Mouse (Mus musculus) brain, embryonic 18.5 days (tissue): Measurements from ENCODE around the gene Sgcb.

Source experiments
- DNase-seq: peaks from one replicate; pipeline ENCODE4 v3.0.0-alpha.2; 2012; ENCODE audit warnings: low read depth, low spot score

Sgcb gene

GRCm38 (mm10) chr5:73647261-73647900, at the start of gene Sgcb:
Gene Sgcb, minus strand, starts transcription at chr5:73647790.
- DNase-seq, result no peak

GRCm38 (mm10) chr5:73694254-73695015, 46.8 kb upstream of the Sgcb start:
- DNase-seq, result no peak

GRCm38 (mm10) chr5:73693778-73694177, 46.2 kb upstream of the Sgcb start:
- no peak for DNase-seq

- no peak for DNase-seq
These were observed 44.3 kb upstream of the Sgcb start for GRCm38 (mm10) chr5:73691723-73692520.

- DNase-seq, result no peak
These were observed 42.6 kb upstream of the Sgcb start for GRCm38 (mm10) chr5:73690146-73690545.

- DNase-seq, result no peak
These were observed 41.0 kb upstream of the Sgcb start for GRCm38 (mm10) chr5:73688576-73688975.

GRCm38 (mm10) chr5:73686149-73686548, 38.6 kb upstream of the Sgcb start:
- DNase-seq, result peak; percentile 34

- no peak for DNase-seq
These were observed 36.3 kb upstream of the Sgcb start for GRCm38 (mm10) chr5:73683706-73684409.

- no peak for DNase-seq
These were observed 35.6 kb upstream of the Sgcb start for GRCm38 (mm10) chr5:73683221-73683620.

GRCm38 (mm10) chr5:73676626-73677025, 29.0 kb upstream of the Sgcb start:
- DNase-seq, result no peak

GRCm38 (mm10) chr5:73675604-73676003, 28.0 kb upstream of the Sgcb start:
- no peak for DNase-seq

GRCm38 (mm10) chr5:73669386-73669785, 21.8 kb upstream of the Sgcb start:
- DNase-seq, result no peak

GRCm38 (mm10) chr5:73667877-73668276, 20.3 kb upstream of the Sgcb start:
- no peak for DNase-seq

- no peak for DNase-seq
These were observed 19.1 kb upstream of the Sgcb start for GRCm38 (mm10) chr5:73666695-73667094.

GRCm38 (mm10) chr5:73651855-73652201, 4.2 kb upstream of the Sgcb start:
- no peak for DNase-seq

- DNase-seq, result no peak
These were observed 3.7 kb upstream of the Sgcb start, which contains the start of gene Spata18 for GRCm38 (mm10) chr5:73651061-73651854. Gene Spata18, plus strand, starts transcription at chr5:73651379.

- DNase-seq, result no peak
These were observed 2.9 kb upstream of the Sgcb start for GRCm38 (mm10) chr5:73650365-73650964.

GRCm38 (mm10) chr5:73642091-73642490, 5.5 kb downstream of the Sgcb start:
- DNase-seq, result no peak

- DNase-seq, result no peak
These were observed 6.5 kb downstream of the Sgcb start for GRCm38 (mm10) chr5:73641058-73641457.

GRCm38 (mm10) chr5:73637337-73638107, 10.1 kb downstream of the Sgcb start:
- DNase-seq, result peak; percentile 67
